Mouse (Mus musculus): ENCODE results near the gene Ntm.

Ntm gene

GRCm38 (mm10) chr9:29748070-29748469 is 214.9 kb downstream of the Ntm start:
- no peak for DNase-seq

DNA sequence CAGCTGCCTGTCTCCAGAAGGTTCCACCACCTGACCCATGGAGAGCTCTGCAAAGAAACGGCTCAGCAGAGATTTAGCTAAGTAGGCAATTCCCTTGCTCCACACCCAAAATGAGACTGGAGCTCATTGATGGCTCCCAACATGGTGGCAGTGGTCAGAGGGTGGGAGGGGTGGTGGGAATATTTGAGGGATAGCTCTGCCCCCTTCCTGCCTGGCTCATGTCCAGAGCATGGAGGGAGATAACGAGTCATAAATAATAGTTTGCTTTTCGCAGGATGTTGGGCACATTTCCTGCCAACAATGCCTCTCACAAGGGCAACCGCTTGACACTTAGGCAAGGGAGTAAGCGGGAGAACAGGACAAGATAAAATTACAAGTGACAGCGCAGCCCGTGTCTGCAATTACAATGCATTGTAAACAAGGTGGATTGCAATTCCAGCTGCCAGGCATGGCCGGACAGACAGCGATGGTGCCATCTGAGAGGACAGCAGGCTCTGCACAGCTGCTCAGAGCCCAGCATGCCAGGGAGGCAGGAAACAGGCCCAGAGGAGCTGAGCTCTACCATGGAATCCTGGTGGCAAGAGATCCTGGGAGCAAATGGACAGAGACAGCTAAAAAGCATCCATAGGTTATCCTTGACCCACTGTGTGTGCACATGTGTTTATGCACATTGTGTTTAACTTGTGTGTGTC is 224.0 kb downstream of the Ntm start:
- DNase-seq, result no peak

DNA sequence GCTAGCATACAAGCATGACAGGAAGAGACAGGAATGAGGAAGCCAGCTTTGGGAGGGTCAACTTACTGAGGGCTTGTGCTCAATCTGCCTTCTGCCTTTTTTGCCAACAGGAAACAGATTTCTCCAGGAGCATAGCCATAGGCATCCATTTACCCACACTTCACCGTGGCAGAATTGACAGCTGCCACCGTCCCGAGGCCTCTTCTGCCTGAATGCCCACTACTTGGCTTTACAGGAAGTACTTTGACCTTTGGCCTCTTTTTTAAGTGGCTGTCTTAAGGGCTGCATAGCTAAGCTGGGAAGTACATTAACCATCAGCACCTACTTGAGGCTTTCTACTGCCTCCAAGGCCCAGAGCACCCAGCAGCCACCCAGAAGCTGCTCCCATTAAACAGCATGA is 226.9 kb downstream of the Ntm start:
- no peak for DNase-seq

GRCm38 (mm10) chr9:29732895-29733294 is 230.0 kb downstream of the Ntm start:
- DNase-seq, result no peak

DNA sequence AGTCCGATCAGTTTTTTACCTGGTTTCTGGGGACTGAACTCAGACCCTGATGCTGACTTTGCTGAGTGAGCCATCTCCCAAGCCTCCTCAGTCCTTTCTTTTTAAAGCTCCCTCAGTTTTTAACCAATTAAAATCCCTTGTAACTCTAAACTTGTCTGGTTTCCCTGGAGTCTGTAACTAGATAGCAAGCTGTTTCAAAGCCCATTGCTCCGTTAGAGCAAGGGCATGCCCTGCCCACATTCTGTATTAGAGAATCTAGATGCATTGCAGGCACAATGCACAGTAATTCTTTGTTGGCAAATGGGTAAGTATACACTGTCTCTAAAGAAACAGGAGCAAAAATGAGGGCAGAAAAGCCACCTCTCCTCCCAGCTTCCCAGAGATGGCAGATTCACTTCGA is 231.3 kb downstream of the Ntm start:
- DNase-seq, result no peak

DNA sequence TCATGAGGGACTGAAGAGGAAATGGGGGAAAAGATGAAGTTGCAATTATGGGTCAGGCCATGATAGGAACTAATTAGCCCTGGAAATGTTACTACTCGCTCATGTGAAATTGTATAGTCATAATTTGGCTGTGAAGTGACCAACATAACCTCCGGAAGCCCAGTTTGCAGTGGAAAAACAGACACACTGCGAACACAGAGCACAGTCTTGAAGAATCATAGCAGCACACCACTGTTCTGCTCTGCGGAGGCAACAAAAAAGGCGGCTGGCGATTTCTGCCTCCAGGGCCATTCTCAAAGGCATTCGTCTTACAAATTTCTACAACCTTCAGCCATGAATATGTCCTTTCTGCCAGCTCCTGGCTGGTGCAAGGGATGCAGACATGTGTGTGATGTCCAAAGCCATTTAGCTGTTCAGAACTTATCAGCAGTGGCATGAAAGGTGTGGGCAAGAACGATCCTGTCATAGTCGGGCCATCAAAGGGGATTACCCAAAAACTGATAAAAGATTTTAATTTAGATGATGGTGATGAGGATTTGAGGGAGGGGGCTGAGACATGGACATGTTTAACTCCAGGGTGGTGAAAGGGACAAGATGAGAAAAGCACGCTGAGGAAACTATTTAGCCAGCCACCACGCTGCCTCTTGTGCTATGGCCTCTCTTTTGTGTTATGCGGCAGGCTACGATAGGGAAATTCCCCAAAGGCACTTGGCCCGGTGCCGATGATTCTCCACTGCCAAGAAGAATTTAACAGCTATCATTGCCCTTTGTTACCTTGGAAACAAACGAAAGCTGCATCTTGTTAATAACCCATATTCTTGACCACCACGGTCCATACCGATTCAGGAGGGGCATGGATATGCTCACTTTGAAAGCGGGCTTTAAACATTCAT is 235.2 kb downstream of the Ntm start:
- DNase-seq, result no peak

DNA sequence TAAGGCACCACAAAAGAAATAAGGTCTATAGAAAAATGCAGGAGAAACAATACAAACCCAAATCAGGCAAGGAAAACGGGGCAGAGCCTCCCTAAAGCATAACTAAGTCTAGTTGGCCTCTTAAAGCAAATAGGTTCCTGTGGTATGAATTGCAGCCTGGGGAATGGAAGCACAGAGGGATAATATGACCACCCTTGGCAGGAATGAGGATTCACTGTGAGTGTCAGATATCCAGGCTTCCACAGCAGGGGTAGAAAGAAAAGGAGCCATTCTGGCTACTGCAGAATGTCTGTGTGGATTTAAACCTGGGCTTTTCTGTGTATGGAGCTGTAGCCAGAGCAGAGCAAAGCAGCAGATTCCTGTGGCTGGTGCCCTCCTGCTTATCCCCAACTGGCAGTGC is 241.5 kb downstream of the Ntm start:
- no peak for DNase-seq

GRCm38 (mm10) chr9:29716795-29717194 is 246.1 kb downstream of the Ntm start:
- DNase-seq, result no peak

DNA sequence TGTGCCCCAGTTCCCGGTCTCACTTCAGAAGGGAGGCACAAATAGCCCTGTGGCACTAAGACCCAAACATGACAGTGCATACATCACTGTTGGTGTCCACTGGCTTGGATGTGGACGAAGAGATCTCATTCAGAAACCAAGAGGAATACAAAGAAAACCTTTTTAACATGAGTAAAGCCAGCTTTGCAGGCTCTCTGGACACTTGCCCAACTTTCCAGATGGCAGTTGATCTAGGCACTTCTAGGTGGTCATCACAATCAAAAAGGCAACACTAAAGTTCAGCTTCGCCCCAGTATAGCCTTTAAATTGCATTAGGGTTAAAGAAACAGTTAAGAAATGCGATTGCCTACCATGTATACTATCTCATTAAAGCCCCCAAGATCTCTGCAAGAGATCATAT is 264.7 kb downstream of the Ntm start:
- DNase-seq, result no peak

- no peak for DNase-seq
These were observed 268.8 kb downstream of the Ntm start for GRCm38 (mm10) chr9:29694151-29694550.

DNA sequence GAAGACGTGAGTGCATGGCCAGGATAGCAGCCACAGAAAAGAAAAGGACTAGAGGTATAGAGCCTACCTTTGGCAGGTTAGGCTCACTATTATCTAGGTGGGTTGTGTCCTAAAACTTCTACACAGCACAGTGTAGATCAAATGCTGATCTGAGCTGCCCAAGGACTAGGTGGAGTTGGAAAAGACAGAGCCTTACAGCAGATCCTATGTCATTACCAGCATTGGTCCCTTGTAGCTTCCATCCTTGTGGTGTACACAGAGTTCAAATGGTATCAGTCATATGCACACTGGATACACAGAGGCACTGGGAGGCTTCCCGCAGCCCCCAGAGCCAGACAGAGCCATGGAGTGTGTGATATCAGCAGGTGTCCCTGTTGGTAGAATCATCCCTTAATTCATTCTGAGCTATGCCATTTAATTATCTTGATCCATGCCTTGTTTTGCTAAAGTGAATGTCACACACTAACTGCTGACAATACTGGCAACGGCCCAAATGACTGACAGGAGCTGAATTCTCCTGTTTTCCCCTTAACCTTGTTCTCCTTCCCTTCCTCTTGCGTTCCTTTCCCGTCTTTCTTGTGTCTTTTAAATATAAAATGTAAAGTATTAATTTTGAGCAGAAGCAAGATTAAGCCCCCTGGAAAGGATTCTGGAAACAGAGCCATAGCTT is 271.6 kb downstream of the Ntm start:
- no peak for DNase-seq

- no peak for DNase-seq
These were observed 280.7 kb downstream of the Ntm start for GRCm38 (mm10) chr9:29682224-29682623.

DNA sequence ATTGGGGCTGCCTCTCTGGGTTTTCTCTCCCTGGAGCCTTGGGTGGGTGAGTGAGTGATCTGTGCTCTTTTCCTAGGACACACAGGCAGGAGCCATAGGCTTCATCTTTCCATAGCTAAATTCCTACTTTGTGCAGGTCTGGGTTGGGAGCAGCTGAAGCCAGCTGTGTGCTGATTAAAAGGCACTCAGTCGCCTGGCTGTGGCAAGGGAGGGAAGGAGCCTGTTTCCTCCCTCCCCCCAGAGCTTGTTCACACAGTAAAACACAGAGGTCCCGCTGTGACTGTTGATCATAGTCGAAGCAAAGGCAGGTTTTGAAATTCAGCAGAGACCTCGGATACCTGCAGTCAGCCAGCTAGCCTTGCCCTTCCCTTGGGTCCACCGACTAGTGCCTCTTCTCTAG is 282.3 kb downstream of the Ntm start:
- no peak for DNase-seq

DNA sequence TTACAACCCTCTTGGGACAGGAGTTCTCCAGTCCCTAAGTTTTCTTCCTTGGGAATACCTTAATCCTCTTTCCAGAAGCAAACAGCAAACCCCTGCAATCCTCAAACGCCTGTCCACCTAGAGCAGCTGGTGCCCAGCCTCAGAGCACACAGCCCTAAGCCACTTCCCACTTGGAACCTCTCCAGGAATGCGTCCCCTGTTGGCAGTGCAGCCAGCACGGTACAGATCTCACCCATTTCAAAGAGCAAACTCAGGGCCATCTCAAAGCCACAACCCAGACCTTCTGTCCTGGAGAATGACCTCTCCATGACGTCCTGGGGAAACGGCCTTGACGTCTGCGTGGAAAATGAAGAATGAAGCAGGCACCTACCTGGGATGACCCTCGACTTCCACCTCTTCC is 289.0 kb downstream of the Ntm start:
- no peak for DNase-seq

DNA sequence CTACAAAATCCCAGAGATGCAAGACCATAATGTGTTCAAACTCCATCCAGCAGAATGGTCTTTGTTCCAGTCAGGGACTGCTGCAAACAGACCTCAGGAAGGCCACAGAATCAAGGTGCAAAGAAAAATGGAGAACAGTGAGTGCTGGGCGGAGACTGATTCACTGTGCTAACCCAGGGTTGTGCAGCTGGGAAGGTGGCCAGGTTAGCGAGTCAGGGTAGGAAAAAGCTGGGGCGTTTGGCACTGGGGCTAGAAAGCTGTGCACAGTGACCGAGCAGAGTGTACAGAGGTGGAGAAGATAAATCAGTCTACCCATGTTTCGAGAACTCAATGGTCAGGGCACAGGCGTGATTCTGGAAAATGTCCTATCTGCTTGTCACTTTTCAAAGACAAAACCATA is 291.1 kb downstream of the Ntm start:
- no peak for DNase-seq

DNA sequence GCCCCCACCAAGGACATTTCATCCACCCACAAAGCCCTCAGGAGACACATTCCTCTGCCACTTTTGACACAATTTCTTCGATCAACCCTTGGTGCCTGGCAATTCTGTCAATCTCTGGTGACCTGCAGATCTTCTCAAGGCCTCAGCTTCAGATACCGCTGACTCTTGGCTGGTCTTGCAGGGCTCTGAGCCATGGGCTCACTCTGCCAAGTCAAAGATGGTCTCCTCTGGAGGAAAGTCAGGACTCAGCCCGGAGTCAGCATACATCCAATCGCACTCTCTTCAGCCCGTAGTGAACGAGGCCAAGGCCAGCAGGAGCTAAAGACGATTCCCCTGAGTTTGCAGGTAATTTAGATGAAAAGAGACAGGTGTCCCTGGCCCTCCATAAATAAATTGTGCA is 299.7 kb downstream of the Ntm start:
- no peak for DNase-seq

DNA sequence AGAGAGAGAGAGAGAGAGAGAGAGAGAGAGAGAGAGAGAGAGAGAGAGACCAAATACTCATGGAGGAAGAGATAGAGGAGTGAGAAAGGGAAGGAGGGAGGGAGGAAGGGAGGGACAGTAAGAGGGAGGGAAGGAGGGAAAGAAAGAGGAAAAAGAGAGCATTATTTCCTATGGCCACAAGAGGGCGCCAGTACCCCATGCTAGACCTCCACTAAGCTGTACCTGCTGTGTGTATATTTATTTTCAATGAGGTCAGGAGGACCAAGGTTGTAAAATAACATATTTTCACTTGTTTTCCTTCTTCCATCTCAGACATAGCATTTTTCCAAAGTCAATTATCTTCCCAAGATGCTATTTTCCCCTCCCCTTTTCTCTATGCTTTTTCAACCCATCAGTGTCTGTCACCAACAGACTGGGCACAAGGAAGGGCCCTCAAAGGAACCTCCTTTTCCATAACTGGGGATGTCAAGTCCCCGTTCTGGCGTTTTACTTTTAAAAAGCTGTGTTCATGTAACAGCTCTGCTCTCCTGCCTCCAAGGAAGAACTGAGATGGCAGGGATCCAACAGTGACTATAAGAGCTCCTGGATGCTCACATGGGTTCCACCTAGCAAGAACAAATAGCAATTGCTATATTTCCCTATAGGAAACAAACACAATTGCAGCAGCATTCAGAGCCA is 301.3 kb downstream of the Ntm start:
- DNase-seq, result no peak

- no peak for DNase-seq
These were observed 302.8 kb downstream of the Ntm start for GRCm38 (mm10) chr9:29660059-29660613.

DNA sequence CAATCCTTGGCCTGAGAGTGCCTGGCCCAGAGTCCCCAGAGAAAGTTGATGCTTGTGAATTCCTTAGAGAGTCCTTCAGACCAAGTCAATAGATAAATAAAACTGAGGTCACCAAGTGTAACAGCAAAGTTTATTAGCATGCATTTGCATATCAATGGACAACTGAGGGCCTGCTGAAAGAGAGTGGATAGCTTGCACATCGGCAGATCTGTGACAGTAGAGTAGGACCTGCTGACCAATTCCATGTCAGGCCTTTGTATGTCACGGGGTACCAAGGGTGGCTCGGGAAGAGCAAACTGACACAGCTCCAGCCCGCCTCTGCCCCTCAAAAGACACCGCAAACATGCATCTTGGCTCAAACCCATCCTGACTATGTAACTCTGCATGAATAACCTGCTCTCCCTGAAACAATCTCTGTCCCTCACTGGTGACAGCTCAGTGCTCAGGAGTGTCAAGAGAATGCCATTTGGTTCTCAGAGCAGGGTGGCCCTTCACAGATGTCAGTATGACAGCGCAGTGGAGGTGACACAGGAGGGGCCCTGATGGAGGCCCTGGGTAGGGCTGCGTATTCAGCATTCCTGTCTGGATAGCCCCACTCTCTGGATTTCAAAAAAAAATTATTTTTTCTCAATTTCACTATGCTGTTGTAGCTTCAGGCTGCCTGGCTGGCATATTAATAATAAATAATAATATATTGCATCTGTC is 305.0 kb downstream of the Ntm start:
- DNase-seq, result no peak

DNA sequence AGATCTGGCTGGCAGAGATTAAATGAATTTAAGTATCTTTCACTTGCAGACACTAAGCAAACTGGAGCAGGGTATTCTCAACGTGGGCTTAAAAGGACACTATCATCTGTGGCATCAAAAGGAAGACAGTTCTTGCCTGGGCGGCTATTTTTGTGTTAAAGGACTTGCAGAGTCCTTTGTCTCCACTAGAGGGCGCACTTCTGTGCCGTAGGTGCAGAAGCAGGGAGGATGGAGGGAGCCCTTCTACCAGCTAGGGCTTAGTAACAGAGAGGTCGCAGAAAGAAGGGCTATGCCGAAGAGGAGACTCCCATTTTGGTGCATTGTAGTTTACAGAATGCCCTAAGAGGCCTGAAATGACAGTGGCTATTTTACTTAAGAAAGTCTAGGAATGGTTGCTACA is 308.1 kb downstream of the Ntm start:
- no peak for DNase-seq

- no peak for DNase-seq
These were observed 309.2 kb downstream of the Ntm start for GRCm38 (mm10) chr9:29653678-29654235.

DNA sequence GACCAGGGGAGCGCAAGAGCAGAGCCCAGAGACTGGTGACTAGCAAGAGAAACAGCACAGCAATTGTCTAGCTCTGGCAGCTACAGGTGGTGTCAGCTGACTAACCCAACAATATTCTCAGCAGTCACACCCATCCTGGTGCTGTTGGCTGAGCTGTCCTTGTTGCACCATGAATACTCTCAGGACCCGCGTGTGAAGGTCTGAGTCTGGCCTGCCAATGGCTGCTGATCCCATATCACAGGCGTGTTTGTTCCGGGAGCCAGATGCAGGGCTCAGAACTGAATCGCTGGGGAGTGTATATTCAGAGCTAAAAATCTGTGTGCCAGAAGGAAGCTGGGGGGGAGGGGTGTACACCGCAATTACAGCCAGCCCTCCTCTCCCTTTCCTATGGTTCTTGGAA is 310.1 kb downstream of the Ntm start:
- DNase-seq, result no peak
